In the genomic region with DNA sequence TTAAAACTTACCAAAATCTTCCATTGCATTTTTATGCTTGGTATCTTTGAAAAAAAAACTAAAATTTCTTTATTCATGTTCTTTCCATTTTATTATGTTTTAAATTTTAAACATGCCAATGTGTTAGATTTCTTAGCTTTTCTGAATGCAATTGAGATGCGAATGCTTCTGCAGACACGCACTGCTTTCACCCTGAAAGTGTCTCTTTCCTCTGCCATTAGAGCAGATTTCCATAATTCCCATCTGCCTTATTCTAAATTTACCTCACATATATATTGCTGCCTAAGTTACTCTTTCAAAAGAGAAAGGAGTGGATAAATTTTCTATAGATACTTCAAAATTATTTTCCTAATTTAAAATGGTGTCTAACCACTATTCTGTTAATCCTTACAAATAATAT, we compare ENCODE assay signal across 16 mouse cellular contexts.
"Had no signal": no experiment of that assay in that cellular context is flagged by ENCODE, and none has a peak within 500 bp of the region (broad histone marks: within the 10 kb centered on the region; RNA-seq: fewer than 3 reads in every experiment).

No protein-coding gene starts in this region.

- H3K27ac ChIP-seq: lung, embryonic 15.5 days; macrophage; midbrain, embryonic 13.5 days; midbrain, embryonic 15.5 days; neural tube, embryonic 12.5 days had no signal

- H3K4me2 ChIP-seq: lung, embryonic 15.5 days; midbrain, embryonic 11.5 days; midbrain, embryonic 13.5 days; midbrain, embryonic 15.5 days; neural tube, embryonic 12.5 days had no signal

- H3K27me3 ChIP-seq: lung, embryonic 15.5 days; megakaryocyte, embryonic 14.5 days; midbrain, embryonic 13.5 days; midbrain, embryonic 15.5 days; neural tube, embryonic 12.5 days had no signal

- ATAC-seq: liver, postnatal 0 days; lung, postnatal 0 days; midbrain, embryonic 13.5 days; midbrain, embryonic 15.5 days had no signal

- H3K9me3 ChIP-seq: lung, embryonic 15.5 days; megakaryocyte, embryonic 14.5 days; midbrain, embryonic 13.5 days; midbrain, embryonic 15.5 days; neural tube, embryonic 12.5 days had no signal

- H3K4me3 ChIP-seq: lung, embryonic 15.5 days; megakaryocyte, embryonic 14.5 days; midbrain, embryonic 13.5 days; midbrain, embryonic 15.5 days; neural tube, embryonic 12.5 days had no signal

- DNase-seq: liver, postnatal 0 days; lung, adult 2 months; lung, postnatal 14 days; lung, postnatal 36 days; right cerebral cortex, postnatal 14 days; thymus, adult 2 months; thymus, postnatal 25 days; thymus, postnatal 4 days had no signal

- H3K4me1 ChIP-seq: lung, embryonic 15.5 days; megakaryocyte, embryonic 14.5 days; midbrain, embryonic 13.5 days; midbrain, embryonic 15.5 days; neural tube, embryonic 12.5 days had no signal

- H3K9ac ChIP-seq: liver, postnatal 0 days; lung, embryonic 15.5 days; midbrain, embryonic 13.5 days; midbrain, embryonic 15.5 days; neural tube, embryonic 12.5 days had no signal

- H3K36me3 ChIP-seq: lung, embryonic 15.5 days; midbrain, embryonic 13.5 days; midbrain, embryonic 15.5 days; neural tube, embryonic 12.5 days had no signal
